Mouse (Mus musculus): Measurements from ENCODE around the gene Rpl27a. TPM values are rescaled to one million over a fixed set of nuclear protein-coding genes. Genes with fewer than 3 reads are reported as not detected.

Rpl27a gene
- total and polyA plus RNA-seq, 3 experiments, result 221 to 1,252 TPM; not detected in 1

- peak overlapping the region; percentile 98 for H3K9ac ChIP-seq (ENCODE audit: control insufficient read depth, low read depth, low read length, poor library complexity, severe bottlenecking)
- H3K9me3 ChIP-seq (replicated peaks; ENCODE audit: insufficient read depth, low read length), result no peaks in the 10 kb centered on the region
- H3K4me1 ChIP-seq (ENCODE audit: control insufficient read depth in 1 of 2, insufficient read depth in 2 of 2, low read length in 2 of 2), result peaks cover 3 to 15% of the 10 kb centered on the region in 2 experiments
- DNase-seq (ENCODE audit: low read depth, low spot score), result peak; percentile 85
- H3K4me3 ChIP-seq (ENCODE audit: control insufficient read depth in 1 of 2, insufficient read depth in 1 of 2, low read depth in 2 of 2, low read length in 2 of 2), result peak overlapping the region; percentile 77 to 89
- H3K79me2 ChIP-seq (ENCODE audit: control insufficient read depth, insufficient read depth, low read length, poor library complexity), result peaks cover 33% of the 10 kb centered on the region
- peaks cover 19 to 28% of the 10 kb centered on the region in 2 experiments for H3K36me3 ChIP-seq (ENCODE audit: control insufficient read depth in 1 of 2, insufficient read depth in 2 of 2, low read length in 2 of 2)
- TF ChIP-seq SIN3A (IDR thresholded peaks at IDR 0.05; ENCODE audit: low read length), result 0 out of 2 replicates have a peak, but pooled peaks have one; percentile 6
- peak; percentile 59 for TF ChIP-seq NELFE (IDR thresholded peaks at IDR 0.05; ENCODE audit: low read depth, low read length)
- TF ChIP-seq TBP (IDR thresholded peaks at IDR 0.05; ENCODE audit: low read depth, low read length), result peak; percentile 87
- no peak for TF ChIP-seq CTCF (IDR thresholded peaks at IDR 0.05 in 2 of 3, conservative IDR thresholded peaks at IDR 0.05 in 1 of 3; ENCODE audit: control insufficient read depth in 1 of 3, insufficient read depth in 1 of 3, low read depth in 2 of 3, low read length in 3 of 3, poor library complexity in 1 of 3, severe bottlenecking in 1 of 3)
- TF ChIP-seq MAFK (IDR thresholded peaks at IDR 0.05; ENCODE audit: borderline replicate concordance, low read depth, low read length), result no peak
- TF ChIP-seq ETS1 (IDR thresholded peaks at IDR 0.05; ENCODE audit: low read depth, low read length), result peak; percentile 7; the same call in 1 of the 2 replicates
- TF ChIP-seq ZKSCAN1 (IDR thresholded peaks at IDR 0.05; ENCODE audit: low read depth, low read length), result no peak
- TF ChIP-seq TCF12 (IDR thresholded peaks at IDR 0.05; ENCODE audit: low read depth, low read length), result 0 out of 2 replicates have a peak, but pooled peaks have one; percentile 10
- TF ChIP-seq MXI1 (IDR thresholded peaks at IDR 0.05; ENCODE audit: low read depth, low read length), result no peak
- TF ChIP-seq ZMIZ1 (IDR thresholded peaks at IDR 0.05; ENCODE audit: low read depth, low read length), result peak; percentile 26; the same call in 1 of the 2 replicates
- peak in 1 of 2 experiments; percentile 55; a peak in 2 of 4 replicates for TF ChIP-seq POLR2A (IDR thresholded peaks at IDR 0.05; ENCODE audit: control insufficient read depth in 1 of 2, insufficient read depth in 1 of 2, low read depth in 1 of 2, low read length in 2 of 2, poor library complexity in 1 of 2)
- peak; percentile 57; the same call in 1 of the 2 replicates for TF ChIP-seq CHD1 (IDR thresholded peaks at IDR 0.05; ENCODE audit: low read depth, low read length)
- TF ChIP-seq MYC (IDR thresholded peaks at IDR 0.05; ENCODE audit: low read depth, low read length), result 0 out of 2 replicates have a peak, but pooled peaks have one; percentile 38
- 0 out of 2 replicates have a peak, but pooled peaks have one; percentile 22 for TF ChIP-seq MAX (IDR thresholded peaks at IDR 0.05; ENCODE audit: low read length)
- TF ChIP-seq SMC3 (IDR thresholded peaks at IDR 0.05; ENCODE audit: low read depth, low read length), result no peak
- peak overlapping the region; percentile 99 for H3K27ac ChIP-seq (ENCODE audit: control insufficient read depth, low read depth, low read length)
- H3K27me3 ChIP-seq (ENCODE audit: control insufficient read depth in 1 of 2, insufficient read depth in 2 of 2, low read length in 2 of 2), result no peaks in the 10 kb centered on the region
These were observed 788 bp upstream of the Rpl27a start for GRCm38 (mm10) chr7:109518036-109518681.

- Histone ChIP-seq H3K36me3 (ENCODE audit: control insufficient read depth in 1 of 2, insufficient read depth in 2 of 2, low read length in 2 of 2) (peaks cover 19 to 30% of the 10 kb centered on the region in 2 experiments), H3K4me1 (ENCODE audit: control insufficient read depth in 1 of 2, insufficient read depth in 2 of 2, low read length in 2 of 2) (peaks cover 3 to 15% of the 10 kb centered on the region in 2 experiments)
These were observed 989 bp downstream of the Rpl27a start for GRCm38 (mm10) chr7:109519936-109520335.

More at GRCm38 (mm10) chr7:109519936-109520335, 989 bp downstream of the Rpl27a start:
- H3K4me3 ChIP-seq (ENCODE audit: control insufficient read depth in 1 of 2, insufficient read depth in 1 of 2, low read depth in 2 of 2, low read length in 2 of 2), result peak overlapping the region; percentile 74 to 77
- peak; percentile 55 for DNase-seq (ENCODE audit: low read depth, low spot score)
- H3K79me2 ChIP-seq (ENCODE audit: control insufficient read depth, insufficient read depth, low read length, poor library complexity), result peaks cover 33% of the 10 kb centered on the region
- H3K9me3 ChIP-seq (replicated peaks; ENCODE audit: insufficient read depth, low read length), result no peaks in the 10 kb centered on the region
- peak; percentile 11; the same call in 1 of the 2 replicates for TF ChIP-seq SIN3A (IDR thresholded peaks at IDR 0.05; ENCODE audit: low read length)
- peak; percentile 23 to 30; a peak in 1 of 4 replicates for TF ChIP-seq POLR2A (IDR thresholded peaks at IDR 0.05; ENCODE audit: control insufficient read depth in 1 of 2, insufficient read depth in 1 of 2, low read depth in 1 of 2, low read length in 2 of 2, poor library complexity in 1 of 2)
- no peak for TF ChIP-seq GABPA (IDR thresholded peaks at IDR 0.05; ENCODE audit: low read depth, low read length)
- no peak for TF ChIP-seq RCOR1 (IDR thresholded peaks at IDR 0.05; ENCODE audit: low read depth, low read length)
- TF ChIP-seq MEF2A (IDR thresholded peaks at IDR 0.05; ENCODE audit: extremely low read depth, insufficient replicate concordance, low read depth, low read length, poor library complexity, severe bottlenecking), result no peak
- no peak for TF ChIP-seq E2F4 (IDR thresholded peaks at IDR 0.05; ENCODE audit: borderline replicate concordance, low read depth, low read length)
- no peak for TF ChIP-seq TBP (IDR thresholded peaks at IDR 0.05; ENCODE audit: low read depth, low read length)
- peak overlapping the region; percentile 98 for H3K9ac ChIP-seq (ENCODE audit: control insufficient read depth, low read depth, low read length, poor library complexity, severe bottlenecking)
- H3K27me3 ChIP-seq (ENCODE audit: control insufficient read depth in 1 of 2, insufficient read depth in 2 of 2, low read length in 2 of 2), result no peaks in the 10 kb centered on the region
- peak overlapping the region; percentile 65 for H3K27ac ChIP-seq (ENCODE audit: control insufficient read depth, low read depth, low read length)

Measured in MEL (cell line).